Mouse (Mus musculus) embryonic facial prominence, embryonic 13.5 days (tissue): ENCODE data around the gene Cxcr5. TPM values are rescaled to one million over a fixed set of nuclear protein-coding genes. Genes with fewer than 3 reads are reported as not detected.

Experiments used
- ATAC-seq: fragments of 200-750 bp; cut with Nextera tagmentation; 2 replicates; pipeline ENCODE4 v1.8.0; 2017; ENCODE audit warnings: low read depth; ENCODE audit not compliant: insufficient number of reproducible peaks, insufficient read depth, low FRiP score, low TSS enrichment
- H3K27ac ChIP-seq: fragments of 300-500 bp; sonication (generic); 2 replicates; pipeline ENCODE4 v1.5.1; 2015; ENCODE audit warnings: moderate library complexity, mild to moderate bottlenecking, inconsistent platforms
- H3K27me3 ChIP-seq: fragments of 300-500 bp; sonication (generic); 2 replicates; pipeline ENCODE4 v1.6.1; 2015; ENCODE audit warnings: mild to moderate bottlenecking, inconsistent platforms
- H3K36me3 ChIP-seq: fragments of 300-500 bp; sonication (generic); 2 replicates; pipeline ENCODE4 v1.6.1; 2015; ENCODE audit warnings: mild to moderate bottlenecking, inconsistent platforms
- H3K4me1 ChIP-seq: fragments of 300-500 bp; sonication (generic); 2 replicates; pipeline ENCODE4 v1.6.1; 2015; ENCODE audit warnings: inconsistent platforms
- H3K4me2 ChIP-seq: fragments of 300-500 bp; sonication (generic); 2 replicates; pipeline ENCODE4 v1.6.1; 2015; ENCODE audit warnings: moderate library complexity, mild to moderate bottlenecking, inconsistent platforms
- H3K4me3 ChIP-seq: fragments of 300-500 bp; sonication (generic); 2 replicates; pipeline ENCODE4 v1.5.1; 2015; ENCODE audit warnings: mild to moderate bottlenecking, inconsistent platforms
- H3K9ac ChIP-seq: fragments of 300-500 bp; sonication (generic); 2 replicates; pipeline ENCODE4 v1.6.1; 2015; ENCODE audit warnings: mild to moderate bottlenecking, inconsistent platforms
- H3K9me3 ChIP-seq: fragments of 300-500 bp; sonication (generic); 2 replicates; pipeline ENCODE4 v1.6.1; 2016; ENCODE audit warnings: inconsistent platforms
- WGBS: fragments of 180-500 bp; shearing (Covaris S2); methylation state at CpG from one replicate; pipeline ENCODE4 v1.1.7; 2015; ENCODE audit warnings: mixed read lengths; 5-methylcytosine and 5-hydroxymethylcytosine counted together
- polyA plus RNA-seq: library from polyadenylated mRNA; unstranded; fragments of >200 nt; fragmentation: Nextera tagmentation; extraction: Ambion mirVana; gene quantifications from 2 replicates; pipeline ENCODE4 v1.2.1, GENCODE M21; 2015

Cxcr5 gene
- polyA plus RNA-seq, 1 experiment from 2014 or later = 0.10 TPM

DNA sequence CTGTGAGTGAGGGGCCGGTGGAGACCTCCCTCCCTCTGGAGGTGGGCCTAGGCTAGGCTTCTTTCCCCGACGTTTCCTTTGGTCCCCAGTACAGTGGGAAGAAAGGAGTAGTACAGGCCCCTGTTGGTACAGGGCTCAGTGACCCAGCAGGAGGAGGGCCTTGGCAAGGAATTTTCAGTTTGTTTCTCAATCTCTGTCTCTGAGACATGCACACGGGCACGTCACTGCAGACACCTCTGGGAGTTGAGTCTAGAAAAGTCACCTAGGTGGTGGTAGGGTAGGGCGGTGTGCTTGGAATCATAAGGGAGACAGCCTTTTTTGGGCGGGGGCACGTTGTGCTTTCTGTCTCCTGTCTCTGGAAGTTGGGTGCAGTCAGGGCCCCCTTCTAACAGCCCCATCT is 73.3 kb downstream of the Cxcr5 start:
- Histone ChIP-seq H3K27me3 (no peaks in the 10 kb centered on the region), H3K36me3 (peaks cover 16% of the 10 kb centered on the region; the same call in 1 of the 2 replicates), H3K9ac (peak overlapping the region; percentile 99), H3K4me1 (peaks cover 90% of the 10 kb centered on the region), H3K27ac (peak overlapping the region; percentile 98), H3K4me3 (peak overlapping the region; percentile 98), H3K4me2 (peak overlapping the region; percentile 89), H3K9me3 (no peaks in the 10 kb centered on the region)
- 8% methylated on average over 8 of the region's 8 CpGs for WGBS
- ATAC-seq = no peak

GRCm38 (mm10) chr9:44487441-44487840 is 74.2 kb downstream of the Cxcr5 start:
- H3K4me1 ChIP-seq = peaks cover 81% of the 10 kb centered on the region
- H3K4me2 ChIP-seq = peak overlapping the region; percentile 89
- peak overlapping the region; percentile 98 for H3K4me3 ChIP-seq
- H3K36me3 ChIP-seq = peaks cover 14% of the 10 kb centered on the region; the same call in 1 of the 2 replicates
- peak overlapping the region; percentile 99 for H3K9ac ChIP-seq
- no peaks in the 10 kb centered on the region for H3K27me3 ChIP-seq
- no peak for ATAC-seq
- whole genome bisulfite sequencing = 2% methylated on average over 7 of the region's 7 CpGs
- peak overlapping the region; percentile 98 for H3K27ac ChIP-seq
- H3K9me3 ChIP-seq = no peaks in the 10 kb centered on the region

DNA sequence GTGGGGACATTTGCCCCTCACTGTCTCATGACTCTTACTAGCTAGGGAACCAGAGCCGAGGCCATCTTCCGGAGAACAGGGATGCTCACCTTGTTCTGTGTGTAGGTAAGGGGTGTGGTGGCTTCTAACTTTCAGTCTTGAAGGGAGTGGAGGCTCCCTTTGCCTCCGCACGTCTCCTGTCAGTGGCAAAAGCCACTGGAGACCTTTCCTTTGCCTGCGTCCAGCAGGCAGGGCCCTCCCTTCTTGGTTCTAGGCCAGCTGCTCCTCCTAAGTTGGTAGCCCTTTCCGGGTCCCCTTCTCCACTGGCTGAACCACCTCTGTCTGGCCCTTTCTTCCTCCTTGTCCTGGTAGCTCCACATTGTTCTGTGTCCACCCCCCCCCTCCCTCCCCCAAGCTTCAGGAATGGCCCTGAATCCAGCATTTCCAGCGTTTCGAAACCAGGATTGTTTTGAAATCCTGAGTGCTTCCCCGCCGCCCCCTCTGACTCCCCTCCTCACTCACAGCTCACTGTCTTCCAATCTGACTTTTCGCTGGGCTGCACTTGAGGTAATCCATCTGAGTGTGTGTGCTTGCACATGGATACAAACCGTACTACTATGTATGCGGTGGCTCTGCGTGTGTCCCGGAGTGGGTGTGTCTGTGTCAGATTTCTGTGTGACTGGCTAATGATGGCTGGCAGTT is 74.8 kb downstream of the Cxcr5 start:
- peaks cover 11% of the 10 kb centered on the region; the same call in 1 of the 2 replicates for H3K36me3 ChIP-seq
- H3K4me3 ChIP-seq = peak overlapping the region; percentile 98
- H3K27ac ChIP-seq = peak overlapping the region; percentile 98
- 10% methylated on average over 15 of the region's 15 CpGs for WGBS
- H3K9me3 ChIP-seq = no peaks in the 10 kb centered on the region
- H3K9ac ChIP-seq = peak overlapping the region; percentile 99
- no peaks in the 10 kb centered on the region for H3K27me3 ChIP-seq
- peak overlapping the region; percentile 89 for H3K4me2 ChIP-seq
- H3K4me1 ChIP-seq = peaks cover 84% of the 10 kb centered on the region
- no peak for ATAC-seq

DNA sequence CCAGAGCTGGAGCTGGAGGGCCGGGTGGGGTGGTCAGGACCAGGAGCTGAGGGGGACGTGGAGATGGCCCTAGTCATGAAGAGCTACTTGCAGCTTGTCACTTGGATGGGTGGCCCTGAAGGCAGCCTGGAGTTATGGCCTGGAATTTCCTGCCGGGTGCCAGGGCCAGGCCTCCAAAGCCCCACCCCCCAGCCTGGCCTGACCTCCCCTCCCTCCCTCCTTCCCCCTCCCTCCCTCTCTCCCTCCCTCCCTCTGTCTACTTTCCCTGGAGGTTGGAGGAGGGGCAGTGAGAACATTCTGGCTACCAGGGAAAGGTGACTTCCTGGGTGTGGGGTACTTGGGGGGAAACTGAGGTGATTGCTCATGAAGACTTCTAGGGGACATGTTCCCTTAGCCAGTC is 75.3 kb downstream of the Cxcr5 start:
- no peaks in the 10 kb centered on the region for H3K27me3 ChIP-seq
- no peak for ATAC-seq
- peak overlapping the region; percentile 99 for H3K9ac ChIP-seq
- H3K36me3 ChIP-seq = peaks cover 6% of the 10 kb centered on the region; the same call in 1 of the 2 replicates
- WGBS = 21% methylated on average over 3 of the region's 3 CpGs
- peak overlapping the region; percentile 98 for H3K4me3 ChIP-seq
- no peaks in the 10 kb centered on the region for H3K9me3 ChIP-seq
- H3K4me1 ChIP-seq = peaks cover 81% of the 10 kb centered on the region
- H3K27ac ChIP-seq = peak overlapping the region; percentile 98
- peak overlapping the region; percentile 89 for H3K4me2 ChIP-seq

DNA sequence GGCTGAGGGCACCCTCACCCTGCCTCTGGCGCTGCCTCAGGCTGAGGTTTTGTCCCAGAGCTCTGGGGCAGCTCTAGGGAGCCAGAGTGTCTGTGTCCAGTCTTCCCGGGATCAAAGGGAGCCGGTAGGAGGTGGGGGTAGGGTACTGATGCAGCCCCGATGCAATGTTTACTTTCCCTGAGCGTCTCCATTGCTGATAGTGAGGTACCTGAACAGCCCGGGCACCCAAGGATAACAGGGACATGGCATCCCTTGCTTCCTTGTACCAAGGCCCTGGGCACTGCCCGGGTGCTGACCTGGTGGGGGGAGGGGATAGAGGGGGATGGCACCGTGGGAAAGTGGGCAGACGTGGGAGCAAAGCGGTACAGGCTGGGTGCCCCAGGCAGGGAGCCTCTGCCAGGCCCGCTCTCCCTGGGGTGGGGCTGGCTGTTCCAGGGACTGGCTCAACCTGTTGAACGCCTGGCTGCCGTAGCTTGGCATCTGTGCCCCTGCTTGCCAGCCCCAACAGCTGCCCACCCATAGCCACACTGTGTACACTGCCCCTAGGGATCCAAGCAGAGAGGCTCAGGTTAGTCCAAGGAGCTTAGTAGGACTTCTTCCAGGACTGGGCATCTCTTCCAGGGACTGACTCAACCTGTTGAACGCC is 76.0 kb downstream of the Cxcr5 start:
- Histone ChIP-seq H3K4me3 (peak overlapping the region; percentile 98), H3K9ac (peak overlapping the region; percentile 99), H3K36me3 (0 out of 2 replicates have a peak, but pooled peaks cover 4% of the 10 kb centered on the region), H3K27ac (peak overlapping the region; percentile 98), H3K27me3 (no peaks in the 10 kb centered on the region), H3K4me2 (peak overlapping the region; percentile 89), H3K9me3 (no peaks in the 10 kb centered on the region), H3K4me1 (peaks cover 74% of the 10 kb centered on the region)
- no peak for ATAC-seq
- WGBS = 25% methylated on average over 14 of the region's 14 CpGs

DNA sequence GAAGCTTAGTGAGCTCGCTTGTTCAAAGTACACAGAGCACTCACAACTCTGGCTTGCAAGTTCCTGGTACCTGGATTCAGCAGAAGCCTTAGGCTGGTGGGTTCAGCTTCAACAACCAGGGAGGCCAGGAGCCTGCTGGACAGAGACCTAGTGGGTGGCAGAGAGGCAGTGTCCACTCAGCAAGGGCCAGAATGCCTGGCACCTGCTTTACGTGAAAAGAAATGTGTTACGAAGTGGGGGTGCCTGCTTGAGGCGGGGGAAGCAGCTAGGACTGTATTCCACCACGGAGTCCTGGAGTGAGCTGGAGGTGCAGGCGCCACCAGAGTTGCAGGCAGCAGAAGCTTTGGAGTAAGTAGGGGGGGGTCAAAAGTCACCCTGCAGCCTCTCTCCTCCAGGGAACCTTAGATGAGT is 76.6 kb downstream of the Cxcr5 start:
- Histone ChIP-seq H3K4me2 (peak overlapping the region; percentile 89), H3K9ac (peak overlapping the region; percentile 99), H3K4me3 (peak overlapping the region; percentile 98), H3K27me3 (no peaks in the 10 kb centered on the region), H3K36me3 (0 out of 2 replicates have a peak, but pooled peaks cover 4% of the 10 kb centered on the region), H3K9me3 (no peaks in the 10 kb centered on the region), H3K27ac (peak overlapping the region; percentile 98; the same call in 1 of the 2 replicates), H3K4me1 (peaks cover 74% of the 10 kb centered on the region)
- no peak for ATAC-seq
- WGBS = 23% methylated on average over 6 of the region's 6 CpGs

DNA sequence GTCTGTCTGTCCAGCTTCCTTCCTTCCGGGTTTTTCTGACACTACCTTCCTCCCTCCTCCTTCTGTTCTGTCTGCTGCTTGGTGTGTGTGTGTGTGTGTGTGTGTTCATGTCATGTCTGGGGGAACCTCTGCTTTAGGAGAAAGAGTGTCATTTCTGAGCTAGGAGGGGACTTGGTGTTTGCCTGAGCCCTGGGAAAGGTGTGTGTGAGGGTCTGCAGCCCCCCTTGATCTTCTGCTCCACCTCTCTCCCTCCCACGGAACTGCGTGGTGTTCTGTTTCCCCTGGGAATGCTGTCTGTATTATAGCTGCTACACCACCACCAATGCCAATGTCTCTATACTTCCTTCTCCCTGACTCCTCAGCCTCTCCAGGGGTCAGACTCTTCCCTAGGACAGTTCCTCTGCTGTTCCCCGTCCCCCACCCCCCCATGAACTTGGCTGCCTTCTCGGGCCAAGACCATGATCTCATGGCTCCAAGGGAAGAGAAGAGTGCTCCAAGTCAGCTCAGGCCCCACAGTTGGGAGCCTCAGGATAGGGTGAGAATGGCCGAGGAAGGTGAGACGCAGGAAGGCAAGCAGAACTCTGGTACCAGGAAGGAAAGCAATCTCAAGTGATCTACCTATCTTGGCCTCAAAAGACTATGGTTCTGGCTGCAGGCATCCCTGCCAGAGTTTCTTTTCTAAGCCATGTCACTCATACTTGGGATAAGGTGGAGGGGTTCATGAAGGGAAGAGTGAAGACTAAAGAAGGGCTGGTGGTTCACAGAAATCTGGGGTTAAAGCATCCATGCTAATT is 77.2 kb downstream of the Cxcr5 start:
- peak overlapping the region; percentile 98 for H3K4me3 ChIP-seq
- peaks cover 69% of the 10 kb centered on the region for H3K4me1 ChIP-seq
- H3K4me2 ChIP-seq = peak overlapping the region; percentile 89
- 14% methylated on average over 7 of the region's 7 CpGs for WGBS
- H3K36me3 ChIP-seq = 0 out of 2 replicates have a peak, but pooled peaks cover 4% of the 10 kb centered on the region
- no peak for ATAC-seq
- no peaks in the 10 kb centered on the region for H3K27me3 ChIP-seq
- peak overlapping the region; percentile 98 for H3K27ac ChIP-seq
- no peaks in the 10 kb centered on the region for H3K9me3 ChIP-seq
- H3K9ac ChIP-seq = peak overlapping the region; percentile 99

DNA sequence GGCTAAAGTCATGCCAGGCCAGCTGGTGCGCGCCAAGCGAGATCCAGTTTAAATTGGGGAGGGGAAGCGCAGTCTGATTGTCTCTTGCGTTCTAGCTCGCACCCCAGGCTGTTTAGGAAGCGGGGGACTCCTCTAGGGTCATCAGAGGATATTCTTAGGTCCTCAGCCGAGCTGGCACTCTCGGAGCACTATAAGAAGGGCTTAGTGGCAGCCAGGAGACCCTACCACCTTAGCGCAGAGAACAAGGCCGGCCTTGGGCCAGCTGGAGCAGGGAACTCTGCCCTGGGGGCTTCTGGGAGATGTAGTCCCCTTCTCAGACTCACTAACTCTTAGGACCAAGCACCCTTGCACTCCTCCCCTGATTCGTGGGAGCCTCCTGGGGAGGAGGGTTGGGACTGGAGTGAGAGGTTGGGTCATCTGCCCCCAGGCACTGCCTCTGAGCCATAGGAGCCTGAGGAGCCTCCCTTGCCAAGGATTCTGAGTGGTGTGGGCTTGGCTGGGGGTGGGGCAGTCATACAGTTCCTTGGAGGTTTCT is 78.1 kb downstream of the Cxcr5 start:
- Histone ChIP-seq H3K36me3 (0 out of 2 replicates have a peak, but pooled peaks cover 4% of the 10 kb centered on the region), H3K9me3 (no peaks in the 10 kb centered on the region), H3K27ac (peak overlapping the region; percentile 98), H3K4me1 (peaks cover 59% of the 10 kb centered on the region), H3K4me3 (peak overlapping the region; percentile 98), H3K9ac (peak overlapping the region; percentile 99), H3K4me2 (peak overlapping the region; percentile 89), H3K27me3 (no peaks in the 10 kb centered on the region)
- 0% methylated on average over 12 of the region's 12 CpGs for WGBS
- no peak for ATAC-seq

GRCm38 (mm10) chr9:44483041-44483509 is 78.6 kb downstream of the Cxcr5 start:
- H3K9ac ChIP-seq = peak overlapping the region; percentile 99
- 0 out of 2 replicates have a peak, but pooled peaks cover 4% of the 10 kb centered on the region for H3K36me3 ChIP-seq
- peaks cover 54% of the 10 kb centered on the region for H3K4me1 ChIP-seq
- no peaks in the 10 kb centered on the region for H3K9me3 ChIP-seq
- 0% methylated on average over 38 of the region's 39 CpGs for WGBS
- no peak for ATAC-seq
- H3K27ac ChIP-seq = peak overlapping the region; percentile 98
- peak overlapping the region; percentile 89 for H3K4me2 ChIP-seq
- H3K4me3 ChIP-seq = peak overlapping the region; percentile 98
- H3K27me3 ChIP-seq = no peaks in the 10 kb centered on the region

- under 1% methylated on average over 31 of the region's 31 CpGs for WGBS
- ATAC-seq = peak; percentile 59
- Histone ChIP-seq H3K27ac (peak within 1 kb of the TSS; percentile 98), H3K4me3 (peak within 1 kb of the TSS; percentile 98), H3K4me2 (peak within 1 kb of the TSS; percentile 89), H3K27me3 (no peaks in the 10 kb centered on the region), H3K9me3 (no peaks in the 10 kb centered on the region), H3K36me3 (0 out of 2 replicates have a peak, but pooled peaks cover 4% of the 10 kb centered on the region), H3K9ac (peak within 1 kb of the TSS; percentile 99), H3K4me1 (peaks cover 52% of the 10 kb centered on the region)
These were observed 79.1 kb downstream of the Cxcr5 start, which contains the start of gene Bcl9l for GRCm38 (mm10) chr9:44482552-44482951. Gene Bcl9l (plus strand): TSS chr9:44482825.

DNA sequence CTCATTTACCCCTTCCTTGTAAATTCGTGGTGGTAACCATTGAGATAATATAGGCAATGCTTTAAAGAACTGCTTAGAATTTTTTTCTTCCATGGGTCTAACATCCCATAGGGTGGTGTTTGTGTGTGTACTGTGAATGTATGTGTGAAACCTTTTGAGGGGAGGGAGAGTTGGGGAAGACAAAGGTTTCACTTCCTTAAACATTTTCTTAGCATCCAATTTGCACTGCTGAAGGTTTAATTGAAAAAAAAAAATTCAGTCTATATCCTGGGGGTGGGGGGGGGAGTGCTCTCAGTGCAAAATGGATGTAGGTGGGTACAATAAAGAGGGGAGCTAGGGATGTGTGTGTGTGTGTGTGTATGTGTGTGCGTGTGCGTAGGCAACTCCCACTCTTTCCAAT is 79.6 kb downstream of the Cxcr5 start:
- peak overlapping the region; percentile 98 for H3K27ac ChIP-seq
- 8% methylated on average over 3 of the region's 3 CpGs for WGBS
- H3K9ac ChIP-seq = peak overlapping the region; percentile 99
- H3K4me1 ChIP-seq = peaks cover 51% of the 10 kb centered on the region
- H3K36me3 ChIP-seq = 0 out of 2 replicates have a peak, but pooled peaks cover 4% of the 10 kb centered on the region
- peak overlapping the region; percentile 89 for H3K4me2 ChIP-seq
- no peaks in the 10 kb centered on the region for H3K9me3 ChIP-seq
- ATAC-seq = no peak
- H3K27me3 ChIP-seq = no peaks in the 10 kb centered on the region
- H3K4me3 ChIP-seq = peak overlapping the region; percentile 98
